Comparison of ENCODE assay signal across 22 mouse cellular contexts in genomic region chr5:30592279-30592980, GRCm38 (mm10). TPM values are rescaled to one million over a fixed set of nuclear protein-coding genes. Genes with fewer than 3 reads are reported as not detected.
DNase-seq lines count a peak whose midpoint lies in the region; ATAC-seq lines count a peak whose summit lies in the region.
"Had no signal": no experiment of that assay in that cellular context is flagged by ENCODE, and none has a peak within 500 bp of the region (broad histone marks: within the 10 kb centered on the region; RNA-seq: fewer than 3 reads in every experiment).

No protein-coding gene starts in this region.

- peaks cover 12% of the 10 kb centered on the region; the same call in 1 of the 2 replicates for H3K27me3 ChIP-seq in heart, embryonic 14.5 days (ENCODE audit: control insufficient read depth, insufficient read depth, low read length)

- peak overlapping the region; percentile 18; the same call in 1 of the 2 replicates for H3K4me2 ChIP-seq in heart, embryonic 14.5 days (ENCODE audit: low read length)
- H3K4me2 ChIP-seq: hindbrain, embryonic 13.5 days; limb, embryonic 13.5 days; neural tube, embryonic 13.5 days had no signal

- 72% methylated on average over 11 of the region's 11 CpGs for WGBS in heart, embryonic 14.5 days

- H3K4me1 ChIP-seq in heart, embryonic 14.5 days (ENCODE audit: control insufficient read depth in 2 of 2, insufficient read depth in 2 of 2, low read length in 2 of 2): peaks cover 52 to 71% of the 10 kb centered on the region in 2 experiments

- no peak overlapping the region for H3K4me3 ChIP-seq in heart, embryonic 14.5 days (ENCODE audit: control insufficient read depth in 1 of 2, insufficient read depth in 1 of 2, low read depth in 1 of 2, low read length in 2 of 2)
- H3K4me3 ChIP-seq: hindbrain, embryonic 13.5 days; limb, embryonic 13.5 days; neural tube, embryonic 13.5 days had no signal

- peak overlapping the region; percentile 8 to 89; a peak in 2 of 4 replicates for H3K27ac ChIP-seq in heart, embryonic 14.5 days (replicated peaks in 1 of 2; ENCODE audit: control insufficient read depth in 1 of 2, insufficient read depth in 1 of 2, low read depth in 2 of 2, low read length in 2 of 2)
- H3K27ac ChIP-seq: hindbrain, embryonic 13.5 days; limb, embryonic 13.5 days; liver, embryonic 14.5 days; neural tube, embryonic 13.5 days had no signal

- no peak overlapping the region for H3K9ac ChIP-seq in heart, embryonic 14.5 days (ENCODE audit: low read length)
- H3K9ac ChIP-seq: hindbrain, embryonic 13.5 days; limb, embryonic 13.5 days; liver, embryonic 14.5 days; neural tube, embryonic 13.5 days had no signal

- no peak for ATAC-seq in heart, embryonic 14.5 days (ENCODE audit: insufficient number of reproducible peaks, insufficient read depth, low FRiP score, low read depth)
- ATAC-seq in monocyte, adult 5-6 weeks (replicated peaks; ENCODE audit: insufficient number of reproducible peaks, low FRiP score, low TSS enrichment, poor library complexity, severe bottlenecking): no peak
- ATAC-seq: CD4-positive, CD25-positive, alpha-beta regulatory T cell, adult 4 months; intestine, embryonic 16.5 days had no signal

- no peaks in the 10 kb centered on the region for H3K36me3 ChIP-seq in heart, embryonic 14.5 days (ENCODE audit: control insufficient read depth, insufficient read depth, low read length)
- H3K36me3 ChIP-seq: G1E; hindbrain, embryonic 13.5 days; limb, embryonic 13.5 days; neural tube, embryonic 13.5 days had no signal

- H3K9me3 ChIP-seq in heart, embryonic 14.5 days (ENCODE audit: control insufficient read depth, low read length): no peaks in the 10 kb centered on the region
- H3K9me3 ChIP-seq: hindbrain, embryonic 13.5 days; limb, embryonic 13.5 days; neural tube, embryonic 13.5 days had no signal

- peak; percentile 76 to 93 for DNase-seq in adrenal gland, adult (ENCODE audit: inconsistent age in 2 of 2, low spot score in 1 of 2)
- DNase-seq in adrenal gland, postnatal 4 days (ENCODE audit: low spot score in 2 of 2): no peak
- no peak for DNase-seq in heart, adult 9 months (ENCODE audit: low spot score in 2 of 2)
- DNase-seq in adrenal gland, postnatal 25 days: peak; percentile 74
- DNase-seq in cerebellum, postnatal 10 days: peak; percentile 71 to 76
- no peak for DNase-seq in neural tube, embryonic 10.5 days (ENCODE audit: extremely low spot score, low spot score)
- DNase-seq: thymus, postnatal 14 days had no signal

RNA-seq across cellular contexts. Expression of gene Kcnk3, which starts 4.5 kb away (rescaled TPM):
- 100 to 1,000 TPM; 684 to 719 TPM for total RNA-seq in adrenal gland, postnatal 4 days (2021)
- polyA plus RNA-seq in heart, embryonic 14.5 days (2014; fragmentation: Nextera tagmentation; extraction: Ambion mirVana): 30.2 and 40.3 TPM in 2 replicates
- total RNA-seq in adrenal gland, postnatal 25 days (2021): 1,220 and 1,477 TPM in 2 replicates
- 0.10 TPM in 1 of 3 replicates, not detected in the others for total RNA-seq in monocyte, adult 5-6 weeks (2017)
- total RNA-seq: megakaryocyte-erythroid progenitor cell, adult 5-6 weeks had no signal
- polyA plus RNA-seq: G1E had no signal

RNA-seq across cellular contexts. Expression of gene Cib4, which starts 46.8 kb away (rescaled TPM):
- under 1 TPM; 0.53 to 0.99 TPM for total RNA-seq in adrenal gland, postnatal 4 days (2021)
- polyA plus RNA-seq in heart, embryonic 14.5 days (2014; fragmentation: Nextera tagmentation; extraction: Ambion mirVana): not detected in 2 replicates
- 2.2 TPM in 2 replicates for total RNA-seq in adrenal gland, postnatal 25 days (2021)
- total RNA-seq in monocyte, adult 5-6 weeks (2017): 1.4 TPM in 1 of 3 replicates, not detected in the others
- total RNA-seq: G1E; gastrocnemius, adult 8-10 months; heart, adult 18-20 months; layer of hippocampus, adult 8-10 months; megakaryocyte-erythroid progenitor cell, adult 5-6 weeks had no signal
- polyA plus RNA-seq: CD4-positive, CD25-positive, alpha-beta regulatory T cell, adult 4 months; forebrain, embryonic 11.5 days; G1E; hindbrain, embryonic 13.5 days; intestine, embryonic 16.5 days; kidney, embryonic 16.5 days; liver, embryonic 14.5 days; neural tube, embryonic 13.5 days had no signal

RNA-seq across cellular contexts. Expression of gene Slc35f6, which starts 55.3 kb away (rescaled TPM):
- total RNA-seq in adrenal gland, postnatal 4 days (2021): 10 to 100 TPM; 33.5 to 33.7 TPM
- 27.3 and 29.6 TPM in 2 replicates for polyA plus RNA-seq in heart, embryonic 14.5 days (2014; fragmentation: Nextera tagmentation; extraction: Ambion mirVana)
- total RNA-seq in adrenal gland, postnatal 25 days (2021): 51.4 and 52.6 TPM in 2 replicates
- total RNA-seq in monocyte, adult 5-6 weeks (2017): 22.1 to 43.5 TPM (median 25.4 TPM) in 3 replicates

Comparison
In these comparisons a context has a peak if more than half of its experiments do, and no peak if none do; other contexts are left out.
1. DNase-seq: peak in adrenal gland, adult (2 of 2), adrenal gland, postnatal 25 days (single experiment) and cerebellum, postnatal 10 days (2 of 2); none in adrenal gland, postnatal 4 days (0 of 2), heart, adult 9 months (0 of 2) and neural tube, embryonic 10.5 days (single experiment).
2. RNA of gene Kcnk3, which starts 4.5 kb away (total RNA-seq): 1,220 to 1,477 TPM in adrenal gland, postnatal 25 days and 684 to 719 TPM in adrenal gland, postnatal 4 days; 0.10 TPM in monocyte, adult 5-6 weeks; every median in the first group is over 100 times any median in the second.